Mouse (Mus musculus) heart, postnatal 14 days (tissue): ENCODE measurements around the gene Ccdc78. TPM values are rescaled to one million over a fixed set of nuclear protein-coding genes. Genes with fewer than 3 reads are reported as not detected.
A peak's percentile ranks its signal among the peaks of the same experiment; 100 is the strongest.
"Not testable (repeated sequence)": the region's sequence is repeated elsewhere in the genome, so short reads cannot be mapped to it uniquely, and the experiment has no call there.

Source experiments
- DNase-seq, 2 experiments: peaks; one replicate each; pipeline ENCODE4 v3.0.0; 2021 to 2022
- intact Hi-C: fragments of 180-260 bp; cut with DNase I; formaldehyde crosslinking; loops from one replicate; pipeline ENCODE4 v1.15.1; 2025
- long read RNA-seq, 2 experiments: library from polyadenylated mRNA; stranded (forward); transcript quantifications; one replicate each; pipeline ENCODE4 v2.0.0; 2021
- total RNA-seq, 2 experiments: library from RNA; stranded (reverse); gene quantifications; 2 replicates each; pipeline ENCODE4 v1.2.3; 2021

The Ccdc78 gene
- total RNA-seq, result under 1 TPM in 1 of 2 experiments, not detected in 1; 0.17 TPM
- long read RNA-seq, experiment 1, partial matches to known transcripts, result 0 of 2 reads
- long read RNA-seq, experiment 1, other reads (novel, unspliced or antisense), result 2 of 2 reads
- long read RNA-seq, experiment 2, result 0 reads

DNA sequence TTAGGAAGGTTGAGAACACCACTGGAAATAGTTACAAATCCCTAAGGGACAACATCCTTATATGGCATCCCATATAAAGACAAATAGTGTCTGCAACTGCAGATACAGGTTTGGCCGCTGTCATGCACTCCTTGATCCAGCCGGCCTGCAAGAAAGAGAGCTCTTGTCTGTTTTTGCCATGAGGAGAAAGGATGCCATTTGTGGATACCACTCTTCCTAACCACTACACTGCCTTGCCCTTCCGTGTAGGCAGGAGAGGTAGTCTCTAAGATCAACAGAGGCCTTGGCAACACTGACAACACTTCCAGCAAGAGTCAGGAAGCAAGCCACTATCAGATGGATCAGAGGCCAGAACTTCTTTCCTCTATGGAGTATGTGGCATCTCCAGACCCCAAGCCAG, at the start of gene Ccdc78:
Gene Ccdc78 (plus strand): TSS at position 301 of the 400 bp plus-strand sequence.
- intact Hi-C loops, result no loop called here
- DNase-seq, result no peak

DNA sequence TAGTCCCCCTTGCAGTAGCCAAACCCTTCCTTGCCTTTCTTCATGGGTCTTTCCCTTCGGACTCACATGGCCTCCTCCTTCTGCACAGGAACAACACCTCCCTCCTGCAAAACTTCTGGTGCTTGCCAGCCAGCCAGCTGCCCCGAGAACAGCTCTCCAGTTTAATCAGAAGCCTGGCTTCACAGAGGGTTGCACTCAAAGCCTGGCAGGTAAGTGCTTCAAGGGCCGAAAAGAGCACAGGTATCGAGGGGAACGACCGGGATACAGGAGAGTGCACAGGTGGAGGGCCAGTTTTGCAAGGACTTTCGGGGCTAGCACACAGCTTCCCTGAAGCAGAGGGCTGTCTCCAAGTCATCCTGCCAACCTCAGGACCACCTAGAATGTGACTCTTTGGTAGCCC, 47.5 kb upstream of the Ccdc78 start:
- intact Hi-C loops, result no loop called here
- DNase-seq, result no peak

- DNase-seq, intact Hi-C loops: not testable (repeated sequence)
Measured at GRCm38 (mm10) chr17:25741471-25741870, 44.9 kb upstream of the Ccdc78 start.

- DNase-seq, result no peak
- intact Hi-C loops, result no loop called here
Measured at GRCm38 (mm10) chr17:25743831-25744230, 42.5 kb upstream of the Ccdc78 start.

- intact Hi-C loops, result no loop called here
- DNase-seq, result no peak
Measured at GRCm38 (mm10) chr17:25744311-25744710, 42.1 kb upstream of the Ccdc78 start.

DNA sequence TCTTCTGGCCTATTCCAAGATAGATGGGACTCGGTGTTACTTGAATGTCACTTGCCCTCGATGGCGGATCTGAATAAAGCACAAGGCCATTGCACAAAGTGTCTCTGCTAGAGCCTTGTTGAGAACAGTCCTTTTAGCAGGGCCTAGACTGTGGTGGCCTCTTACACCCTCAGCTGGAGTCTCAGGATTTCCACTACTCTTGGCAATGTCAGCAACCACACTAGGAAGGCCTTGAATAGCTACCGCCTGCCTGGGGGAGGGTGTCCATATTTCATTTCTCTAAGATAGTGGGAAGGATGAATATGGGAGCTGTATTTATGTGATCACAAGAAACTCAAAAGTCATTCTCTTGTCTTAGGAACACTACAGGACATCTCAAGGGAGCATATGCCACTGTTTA, 38.1 kb upstream of the Ccdc78 start:
- intact Hi-C loops, result no loop called here
- no peak for DNase-seq

- no peak for DNase-seq
- intact Hi-C loops, result no loop called here
Measured at GRCm38 (mm10) chr17:25749314-25749713, 37.1 kb upstream of the Ccdc78 start.

DNA sequence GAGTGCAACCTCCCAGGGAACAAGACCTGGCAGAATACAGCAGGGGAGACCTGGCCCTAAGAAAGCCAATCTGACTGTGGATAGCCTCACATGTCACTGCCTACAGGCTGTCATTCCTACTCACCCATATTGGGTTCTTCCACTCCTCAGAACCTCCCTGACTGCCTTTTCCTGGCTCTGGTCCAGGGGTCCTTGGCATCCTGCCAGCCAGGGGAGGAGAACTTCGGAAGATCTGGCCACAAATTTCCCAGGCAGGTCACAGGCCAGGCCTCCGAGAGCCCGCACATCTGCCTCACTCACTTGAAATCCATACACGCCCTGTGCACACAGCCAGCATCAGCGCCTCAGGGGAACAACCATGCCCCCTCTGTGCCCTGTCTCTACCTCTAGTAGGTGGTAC, 34.9 kb upstream of the Ccdc78 start:
- peak; percentile 51 to 75 for DNase-seq

GRCm38 (mm10) chr17:25754241-25754640, 32.1 kb upstream of the Ccdc78 start, which contains the start of gene Msln:
Gene Msln (minus strand): TSS chr17:25754378.
- intact Hi-C loops, result no loop called here
- DNase-seq, result no peak

More for the DNA sequence above, 34.9 kb upstream of the Ccdc78 start:
- intact Hi-C loops, result no loop called here

- DNase-seq, result no peak
- intact Hi-C loops, result no loop called here
Measured at GRCm38 (mm10) chr17:25755086-25755485, 31.3 kb upstream of the Ccdc78 start.

DNA sequence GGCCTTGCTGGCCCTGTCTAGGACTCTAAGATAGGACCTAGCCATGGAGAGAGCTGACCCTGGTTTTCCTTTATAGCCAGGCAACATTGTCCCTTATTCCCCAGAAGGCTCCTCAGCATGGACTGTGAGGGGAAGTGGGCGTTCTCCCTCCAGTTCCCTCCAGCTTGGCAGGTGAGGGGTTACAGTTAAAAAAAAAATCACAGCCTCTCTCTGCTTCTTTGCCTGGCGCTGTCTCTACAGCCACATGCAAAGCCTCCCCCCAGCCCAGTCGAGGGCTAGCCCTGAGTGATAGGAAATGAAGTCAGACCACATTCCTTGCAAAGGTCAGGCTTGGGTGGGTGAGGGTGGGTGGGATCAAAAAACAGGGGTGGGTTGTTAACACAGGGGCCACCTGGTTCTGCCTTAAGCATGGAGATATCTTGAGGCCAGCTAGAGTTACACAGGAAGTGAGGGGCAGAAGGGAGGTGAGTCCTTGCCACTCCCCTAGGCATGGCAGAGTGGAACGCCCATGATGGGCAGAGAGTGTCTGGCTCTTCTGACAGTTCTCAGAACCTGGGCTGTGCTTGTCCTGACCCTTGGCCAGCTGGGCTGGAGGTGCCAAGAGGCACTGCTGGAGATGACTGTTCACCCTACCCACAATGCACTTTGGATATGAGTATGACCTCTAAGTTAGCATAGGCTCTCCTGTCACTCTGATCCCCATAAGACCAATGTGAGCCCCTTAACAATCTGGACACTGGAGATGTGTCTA, 30.6 kb upstream of the Ccdc78 start:
- no peak for DNase-seq
- intact Hi-C loops, result no loop called here

GRCm38 (mm10) chr17:25756378-25757242, 29.8 kb upstream of the Ccdc78 start:
- DNase-seq, result no peak
- intact Hi-C loops, result no loop called here

- intact Hi-C loops, result no loop called here
- DNase-seq, result no peak
Measured at GRCm38 (mm10) chr17:25757691-25758090, 28.7 kb upstream of the Ccdc78 start.

- intact Hi-C loops, result no loop called here
- DNase-seq, result no peak
Measured at GRCm38 (mm10) chr17:25760148-25760547, 26.2 kb upstream of the Ccdc78 start.

DNA sequence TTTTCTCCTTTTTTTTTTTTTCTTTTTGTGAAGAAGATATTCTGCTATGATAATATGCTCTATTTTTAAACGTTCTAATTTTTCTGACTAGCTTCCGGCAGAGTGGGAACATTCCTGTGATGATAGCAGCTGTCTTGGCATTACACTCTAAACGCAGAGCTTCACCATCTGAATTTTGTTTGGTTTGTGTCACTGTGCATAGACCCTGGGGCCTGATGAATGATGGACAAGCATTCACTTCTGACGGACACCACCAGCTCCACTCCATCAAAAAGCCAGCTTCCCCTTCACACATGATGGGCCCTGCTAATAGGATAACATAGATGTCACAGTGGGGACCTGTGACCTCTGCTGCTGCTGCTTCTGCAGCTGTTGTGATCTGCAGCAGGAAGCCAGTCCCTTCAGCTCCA, 24.8 kb upstream of the Ccdc78 start:
- no peak for DNase-seq
- intact Hi-C loops, result no loop called here

GRCm38 (mm10) chr17:25762591-25762990, 23.8 kb upstream of the Ccdc78 start:
- intact Hi-C loops, result no loop called here
- DNase-seq, result no peak

GRCm38 (mm10) chr17:25765886-25766285, 20.5 kb upstream of the Ccdc78 start:
- no peak for DNase-seq
- intact Hi-C loops, result no loop called here

- intact Hi-C loops, result no loop called here
- no peak for DNase-seq
Measured at GRCm38 (mm10) chr17:25769331-25769730, 17.0 kb upstream of the Ccdc78 start.

GRCm38 (mm10) chr17:25773549-25774120, 12.7 kb upstream of the Ccdc78 start, which contains the start of gene Narfl:
Gene Narfl (plus strand): TSS chr17:25773776.
- intact Hi-C loops, result loop anchor here (1.0 to 5.0 kb wide), 2 partner anchors 28 to 94 kb away; partner anchors contain the start of gene Mcrip2
- peak; percentile 98 for DNase-seq

DNA sequence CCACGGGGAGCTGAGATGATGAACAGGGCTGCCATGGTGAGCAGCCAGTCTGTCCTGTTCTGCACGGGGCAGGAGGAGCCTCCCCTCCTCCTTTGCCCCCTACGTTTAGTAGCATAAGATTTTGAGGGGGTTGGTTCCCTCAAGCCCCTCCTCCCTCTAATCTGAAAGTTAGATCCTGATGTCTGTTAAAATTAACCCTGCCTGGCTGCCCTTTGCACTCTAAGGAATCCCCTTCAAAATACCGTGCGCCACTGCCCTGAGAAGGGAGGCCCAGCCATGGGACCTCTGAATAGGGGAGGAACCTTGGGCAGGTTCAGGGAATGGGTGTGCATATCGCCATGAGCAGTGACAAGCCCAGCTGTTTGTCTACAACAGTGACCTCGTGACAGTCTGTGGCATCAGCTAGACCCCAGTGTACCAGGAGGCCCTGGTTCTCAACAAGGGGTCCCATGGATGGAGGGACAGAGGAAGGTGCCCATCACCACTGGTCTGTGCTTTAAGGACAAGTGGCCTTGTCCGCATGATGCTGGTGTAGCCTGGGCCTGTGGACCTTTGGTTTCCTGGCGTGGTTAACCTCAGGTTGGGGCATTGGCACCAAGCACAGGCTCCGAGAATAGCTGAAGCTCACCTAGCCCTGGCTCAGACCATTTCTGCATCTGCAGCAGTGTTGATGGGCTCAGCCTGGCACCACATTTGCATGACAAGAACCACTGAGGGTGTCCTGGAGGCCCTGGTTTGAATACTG, 10.9 kb upstream of the Ccdc78 start:
- intact Hi-C loops, result no loop called here
- DNase-seq, result no peak
